Mouse (Mus musculus) heart, adult 2 months (tissue): ENCODE measurements at regions not wholly inside any gene's neighbourhood (a gene's known extent, or its start where the extent isn't known, plus 50 kb on each side); places are given as distances from the start of the nearest gene placed in this dataset.

Experiments
- CTCF ChIP-seq: fragments of 200-600 bp; IDR thresholded peaks from 2 replicates; pipeline ENCODE4 v1.8.1; 2022; ENCODE audit warnings: antibody characterized with exemption, mild to moderate bottlenecking, moderate library complexity
- EP300 ChIP-seq: fragments of 200-500 bp; IDR thresholded peaks from 2 replicates; pipeline ENCODE4 v1.6.1; 2011; ENCODE audit warnings: low read depth, low read length, control low read depth; ENCODE audit not compliant: insufficient read depth
- POLR2A ChIP-seq: fragments of 200-500 bp; IDR thresholded peaks from 2 replicates; pipeline ENCODE4 v1.6.1; 2011; ENCODE audit warnings: mild to moderate bottlenecking, low read depth, low read length, control low read depth; ENCODE audit not compliant: insufficient read depth

DNA sequence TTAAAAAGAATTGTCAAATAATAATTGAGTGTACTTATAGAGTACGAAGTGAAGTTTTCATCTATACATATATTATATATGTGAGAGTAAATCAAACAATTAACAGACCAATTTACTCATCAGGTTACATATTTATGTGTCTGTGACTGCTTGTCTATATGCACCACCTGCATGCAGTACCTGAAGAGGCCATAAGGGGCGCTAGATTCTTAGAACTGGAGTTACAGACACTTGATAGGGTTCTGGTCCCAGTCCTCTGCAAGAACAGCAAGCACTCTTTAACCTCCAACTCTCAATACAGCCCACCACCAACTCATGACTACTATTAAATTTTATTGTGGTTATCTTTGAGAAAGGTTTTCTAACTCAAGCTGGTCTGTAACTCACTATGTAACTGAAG lies 351.7 kb upstream of the Fam241a start:
- TF ChIP-seq CTCF (no peak), EP300 (no peak), POLR2A (no peak)
